Mouse (Mus musculus) testis, postnatal 14 days (tissue): Measurements from ENCODE around the gene Asic1.

ENCODE experiments used
- DNase-seq: peaks from one replicate; pipeline ENCODE4 v3.0.0; 2021; ENCODE audit warnings: low spot score

The Asic1 gene

DNA sequence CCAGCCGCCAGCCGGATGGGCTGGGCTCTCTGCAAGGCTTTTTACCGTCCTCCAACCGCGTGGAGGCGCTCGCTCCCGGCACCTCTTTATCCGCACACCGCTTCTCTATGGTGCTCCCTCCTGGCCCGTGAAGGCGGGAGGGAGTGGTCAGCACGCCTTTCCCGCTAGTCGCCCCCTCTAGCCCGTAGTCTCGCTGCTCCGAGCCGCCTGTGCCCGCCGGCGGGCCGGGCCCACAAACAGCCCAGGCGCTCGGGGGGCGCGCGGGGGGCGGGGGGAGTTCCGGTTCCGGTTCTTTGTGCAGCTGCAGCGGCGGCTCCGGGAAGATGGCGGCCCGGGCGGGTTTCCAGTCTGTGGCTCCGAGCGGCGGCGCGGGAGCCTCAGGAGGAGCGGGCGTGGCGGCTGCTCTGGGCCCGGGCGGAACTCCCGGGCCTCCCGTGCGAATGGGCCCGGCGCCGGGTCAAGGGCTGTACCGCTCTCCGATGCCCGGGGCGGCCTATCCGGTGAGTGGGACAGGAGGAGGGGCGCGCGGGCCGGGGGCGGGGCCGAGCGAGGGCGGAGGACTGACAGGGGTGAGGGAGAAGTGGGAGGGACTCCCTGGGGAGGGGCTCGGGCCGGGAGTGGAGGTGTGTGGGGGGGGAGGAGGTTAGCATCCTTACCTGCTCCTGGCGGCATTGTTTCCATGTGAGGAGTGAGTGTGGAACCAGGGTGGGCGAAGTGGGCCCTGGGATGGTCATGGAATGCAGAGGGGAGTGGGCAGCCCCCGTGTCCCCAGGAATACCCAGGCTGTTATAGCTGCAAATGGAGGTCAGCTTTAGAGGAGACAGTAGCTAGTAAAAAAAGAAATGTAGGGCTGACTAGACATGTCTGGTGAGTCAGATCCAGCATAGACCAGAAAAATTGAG, 32.1 kb downstream of the Asic1 start, which contains the start of gene Smarcd1:
Gene Smarcd1 (plus strand): TSS at position 131 of the 902 bp plus-strand sequence.
- peak; percentile 96 for DNase-seq

DNA sequence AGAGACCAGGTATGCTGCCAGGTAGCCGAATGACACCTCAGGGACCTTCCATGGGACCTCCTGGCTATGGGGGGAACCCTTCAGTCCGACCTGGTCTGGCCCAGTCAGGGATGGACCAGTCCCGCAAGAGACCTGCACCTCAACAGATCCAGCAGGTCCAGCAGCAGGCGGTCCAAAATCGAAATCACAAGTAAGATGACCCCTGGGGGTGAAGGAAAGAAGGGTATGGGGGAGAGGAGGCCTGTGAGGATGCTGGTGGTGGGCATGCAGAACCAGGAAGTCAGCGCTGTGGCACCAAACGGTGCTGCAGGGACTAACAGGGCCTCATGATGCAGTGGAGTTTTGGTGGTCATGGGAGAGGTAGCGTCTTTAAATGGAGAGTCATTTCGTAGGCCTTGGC, 32.9 kb downstream of the Asic1 start:
- no peak for DNase-seq

DNA sequence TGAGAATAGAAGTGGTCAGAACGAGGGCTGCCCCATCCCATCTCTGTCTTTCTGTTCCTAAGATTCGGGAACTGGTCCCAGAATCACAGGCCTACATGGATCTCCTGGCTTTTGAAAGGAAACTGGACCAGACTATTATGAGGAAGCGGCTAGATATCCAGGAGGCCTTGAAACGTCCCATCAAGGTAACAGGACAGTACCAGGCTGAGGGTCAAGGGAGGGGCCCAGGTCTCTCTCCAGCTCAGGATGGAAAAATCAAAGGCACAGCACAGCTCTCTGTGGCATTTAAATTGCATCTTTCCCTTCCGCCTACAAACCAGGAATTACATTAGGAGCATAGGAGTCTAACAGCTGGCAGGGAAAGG, 33.5 kb downstream of the Asic1 start:
- DNase-seq = no peak

DNA sequence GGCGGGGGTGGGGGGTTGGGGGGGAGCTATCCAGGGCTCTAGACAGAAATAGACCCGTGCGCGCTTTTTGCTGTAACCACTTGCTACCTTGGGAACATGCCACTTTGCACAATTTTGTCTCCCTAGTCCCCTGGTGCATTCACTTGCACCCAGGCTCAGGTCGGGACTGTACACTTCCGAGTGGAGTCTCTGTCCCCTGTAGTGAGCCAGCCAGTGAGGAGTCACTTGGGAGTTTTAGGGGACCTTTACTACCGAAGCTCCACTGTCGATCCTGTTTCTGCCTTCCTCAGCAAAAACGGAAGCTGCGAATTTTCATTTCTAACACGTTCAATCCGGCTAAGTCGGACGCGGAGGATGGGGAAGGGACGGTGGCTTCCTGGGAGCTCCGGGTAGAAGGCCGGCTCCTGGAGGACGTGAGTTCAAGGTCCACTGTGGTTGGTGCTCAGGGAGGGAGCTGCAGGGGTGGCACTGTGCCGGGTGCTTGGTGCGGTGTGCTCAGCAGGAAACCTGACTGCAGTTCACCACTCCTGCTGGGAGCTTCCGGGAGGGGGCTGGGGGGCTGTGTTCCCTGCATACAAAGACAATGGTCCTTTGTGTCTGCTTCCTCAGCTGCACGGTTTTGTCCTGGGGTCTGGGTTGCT, 34.0 kb downstream of the Asic1 start:
- no peak for DNase-seq

DNA sequence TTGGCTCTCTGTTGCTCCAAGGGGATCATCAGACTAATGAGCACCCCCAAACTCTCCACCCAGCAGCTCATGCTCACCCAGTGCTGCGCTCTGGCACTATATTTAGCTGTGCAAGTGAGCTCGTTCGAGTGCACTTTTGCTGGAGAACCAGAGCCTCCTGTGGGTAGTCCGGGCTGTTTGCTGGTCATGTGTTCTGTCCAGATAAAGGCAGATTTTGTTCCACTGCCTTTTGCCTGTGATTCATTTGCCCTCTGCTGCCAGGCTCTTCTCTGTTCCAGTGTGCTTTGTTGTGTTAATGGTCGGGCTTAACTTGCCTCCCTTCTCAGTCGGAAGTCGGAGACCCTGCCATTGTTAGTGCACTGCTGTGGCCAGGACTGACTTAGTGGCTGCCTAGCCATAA, 34.7 kb downstream of the Asic1 start:
- no peak for DNase-seq

DNA sequence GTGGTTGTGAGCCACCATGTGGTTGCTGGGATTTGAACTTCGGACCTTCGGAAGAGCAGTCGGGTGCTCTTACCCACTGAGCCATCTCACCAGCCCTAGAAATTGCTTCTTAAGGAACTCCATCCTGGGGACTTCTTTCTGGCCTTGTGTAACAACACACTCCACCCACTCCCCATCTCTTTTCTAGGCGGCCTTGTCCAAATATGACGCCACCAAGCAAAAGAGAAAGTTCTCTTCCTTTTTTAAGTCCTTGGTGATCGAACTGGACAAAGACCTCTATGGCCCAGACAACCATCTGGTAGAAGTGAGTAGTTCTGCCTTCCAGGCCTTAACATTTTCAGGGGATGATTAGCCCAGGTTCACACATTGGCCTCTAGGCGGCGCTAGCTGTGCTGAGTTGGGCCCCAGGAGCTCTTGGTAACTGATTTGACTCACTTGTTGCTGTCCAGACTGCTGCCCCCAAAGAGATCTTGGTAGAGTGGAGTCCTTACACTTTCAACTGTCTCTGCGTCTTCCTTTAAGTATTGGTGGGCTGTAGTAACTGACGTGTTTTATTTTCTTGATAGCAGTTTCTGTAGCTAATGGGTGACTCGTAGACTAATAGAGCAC, 35.4 kb downstream of the Asic1 start, which contains the start of gene Gm17349:
Gene Gm17349 (minus strand): TSS at position 51 of the 609 bp plus-strand sequence.
- no peak for DNase-seq

DNA sequence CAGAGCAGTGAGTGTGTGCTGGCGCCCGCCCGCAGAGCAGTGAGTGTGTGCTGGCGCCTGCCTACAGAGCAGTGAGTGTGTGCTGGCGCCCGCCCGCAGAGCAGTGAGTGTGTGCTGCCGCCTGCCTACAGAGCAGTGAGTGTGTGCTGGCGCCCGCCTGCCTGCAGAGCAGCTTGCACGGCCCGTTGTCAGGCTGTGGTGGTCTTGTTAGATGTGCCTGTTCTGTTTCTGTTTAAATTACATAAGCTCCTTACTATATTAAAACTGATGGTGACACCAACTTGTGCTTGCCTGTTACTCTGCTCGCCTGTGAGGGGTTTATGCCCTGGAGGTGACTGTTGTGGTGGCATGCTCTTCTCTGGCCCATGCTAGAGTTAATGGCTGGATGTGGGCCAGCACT, 38.0 kb downstream of the Asic1 start:
- no peak for DNase-seq

DNA sequence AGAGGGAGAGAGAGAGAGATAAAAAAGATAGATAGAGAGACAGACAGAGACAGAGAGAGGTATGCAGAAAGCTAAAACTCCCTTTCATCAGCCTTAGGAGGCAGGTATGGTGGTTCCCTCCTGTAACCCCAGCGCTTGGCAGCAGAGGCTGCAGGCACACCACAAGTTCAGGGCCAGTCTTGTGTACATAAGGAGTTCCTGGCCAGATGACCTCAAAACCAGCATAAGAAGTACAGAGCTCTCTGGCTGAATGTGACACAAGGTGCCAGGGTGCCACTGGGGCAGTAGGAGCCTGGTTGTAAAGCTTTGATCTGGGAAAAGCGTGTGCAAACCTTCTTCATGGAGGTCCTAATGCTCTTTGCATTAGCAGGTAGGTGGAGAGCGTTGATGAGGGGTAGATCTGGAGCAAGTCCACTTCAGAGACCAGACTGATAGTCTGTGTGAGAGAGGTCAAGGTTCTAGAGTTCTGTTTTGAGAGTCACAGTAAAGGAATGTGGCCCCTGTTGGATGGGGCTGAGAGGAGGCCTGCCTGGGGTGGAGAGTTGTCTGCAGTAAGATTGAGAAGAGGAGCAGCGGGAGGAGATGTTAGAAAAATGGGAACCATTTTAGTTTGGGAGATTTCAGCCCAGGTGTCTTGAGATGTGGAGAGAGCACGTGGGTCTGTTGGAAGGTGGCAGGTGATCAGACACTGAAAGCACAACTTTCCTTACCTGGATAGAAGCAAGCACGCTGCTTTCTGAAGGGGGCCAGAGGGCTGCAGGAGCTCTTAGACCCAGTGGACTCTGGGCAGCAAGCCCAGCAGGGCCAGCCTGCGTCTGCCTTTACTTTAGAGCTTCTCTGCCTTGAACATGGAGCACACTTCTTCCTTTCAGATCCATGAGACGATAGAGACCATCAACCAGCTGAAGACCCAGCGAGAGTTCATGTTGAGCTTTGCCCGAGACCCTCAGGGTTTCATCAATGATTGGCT, 40.3 kb downstream of the Asic1 start:
- no peak for DNase-seq

DNA sequence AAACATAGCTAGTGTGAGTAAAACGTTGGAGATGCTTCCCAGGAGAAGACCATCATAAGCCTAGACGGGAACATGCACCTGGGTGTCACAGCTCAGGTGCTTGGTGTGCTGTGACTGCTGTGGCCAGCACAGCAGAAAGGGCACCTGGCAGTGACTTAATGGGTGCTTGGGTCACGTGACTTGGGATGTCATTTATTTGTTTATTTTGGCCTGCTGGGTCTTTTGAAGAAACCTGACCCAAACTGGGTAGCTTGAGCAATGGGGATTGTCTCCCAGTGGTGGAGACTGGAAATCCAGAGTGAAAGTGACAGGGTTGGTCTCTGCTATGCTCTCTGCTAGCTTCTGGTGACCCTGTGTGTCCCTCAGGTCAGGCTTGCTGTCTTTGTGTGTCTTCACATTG, 41.3 kb downstream of the Asic1 start:
- no peak for DNase-seq

DNA sequence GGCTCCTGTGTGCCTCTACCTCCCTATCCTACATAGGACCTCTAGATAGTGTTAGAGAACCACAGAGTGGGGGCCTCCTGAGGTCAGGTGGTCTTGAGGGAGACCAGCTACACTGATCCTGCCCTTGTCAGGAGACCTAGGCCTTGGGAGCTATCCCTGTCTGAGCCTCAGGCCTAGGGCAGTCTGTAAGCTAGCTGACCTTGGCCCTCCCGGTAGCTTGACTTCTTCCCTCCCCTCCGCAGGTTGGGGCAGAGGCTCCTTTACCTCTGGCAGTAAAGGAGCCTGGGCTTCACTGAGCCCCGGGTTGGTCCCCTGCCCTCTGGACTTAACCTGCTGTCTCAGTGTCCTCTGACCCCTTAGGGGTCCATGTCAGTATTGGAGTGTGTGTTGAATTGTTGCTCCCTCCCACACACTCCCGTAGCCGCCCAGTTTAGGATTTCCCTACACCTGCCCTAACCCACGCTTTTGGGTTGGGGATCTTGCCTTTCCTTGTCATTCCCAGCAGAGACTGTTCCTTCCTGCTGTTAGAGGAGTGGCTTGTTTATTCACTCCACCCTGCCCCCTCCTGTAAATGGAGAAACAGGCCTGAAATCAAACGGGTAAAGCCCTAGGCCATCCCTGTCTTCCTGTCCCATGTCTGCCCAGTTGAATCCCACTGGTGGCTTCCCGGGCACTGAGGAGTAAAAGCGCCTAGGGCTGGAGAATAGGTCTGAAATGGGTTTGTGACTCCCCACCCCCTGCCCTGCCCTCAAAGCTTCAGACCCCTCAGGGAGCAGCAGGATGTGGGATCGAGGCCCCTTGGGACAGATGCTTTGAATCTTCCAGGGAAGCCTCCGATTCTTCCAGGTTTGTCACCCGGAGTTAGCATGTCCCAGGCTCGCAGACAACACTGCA, 42.7 kb downstream of the Asic1 start:
- no peak for DNase-seq

DNA sequence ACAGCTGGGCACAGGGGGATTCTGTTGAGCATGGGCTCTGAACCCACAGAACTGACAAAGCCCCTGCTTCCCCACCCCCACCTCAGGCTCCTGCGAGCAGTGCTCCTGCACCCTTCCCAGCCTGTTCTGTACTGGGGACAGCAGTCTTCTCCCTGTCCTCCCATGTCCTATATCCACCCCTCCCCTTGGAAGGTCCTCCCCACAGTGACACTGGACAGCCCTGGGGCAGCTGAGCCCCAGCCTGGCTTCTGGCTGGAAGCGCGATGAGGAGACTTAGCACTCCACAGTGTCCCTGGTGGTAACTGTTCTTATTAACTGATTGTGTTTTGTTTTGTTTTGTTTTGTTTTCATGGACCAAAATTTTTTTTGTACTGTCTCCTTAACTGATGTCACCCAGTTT, 43.4 kb downstream of the Asic1 start:
- DNase-seq = no peak

DNA sequence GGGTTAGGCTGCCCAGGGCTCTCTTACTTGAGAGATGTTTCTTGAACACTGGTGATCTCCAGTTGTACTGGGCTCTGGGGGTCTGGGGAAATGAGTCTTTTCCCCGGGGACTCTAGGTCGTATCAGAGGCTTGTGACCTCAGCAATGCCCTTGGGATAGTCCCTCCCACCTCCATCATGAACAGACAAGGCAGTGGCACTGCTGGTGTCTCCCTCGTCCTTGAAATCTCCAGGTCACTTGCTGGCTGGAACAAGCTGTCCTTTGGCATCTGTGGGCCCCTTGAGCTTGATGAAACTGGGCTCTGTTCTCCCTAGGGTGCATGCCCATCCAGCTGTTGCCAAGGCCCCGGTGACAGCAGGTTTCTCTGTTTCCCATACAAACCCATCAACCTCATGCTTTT, 44.0 kb downstream of the Asic1 start:
- DNase-seq = peak; percentile 79

DNA sequence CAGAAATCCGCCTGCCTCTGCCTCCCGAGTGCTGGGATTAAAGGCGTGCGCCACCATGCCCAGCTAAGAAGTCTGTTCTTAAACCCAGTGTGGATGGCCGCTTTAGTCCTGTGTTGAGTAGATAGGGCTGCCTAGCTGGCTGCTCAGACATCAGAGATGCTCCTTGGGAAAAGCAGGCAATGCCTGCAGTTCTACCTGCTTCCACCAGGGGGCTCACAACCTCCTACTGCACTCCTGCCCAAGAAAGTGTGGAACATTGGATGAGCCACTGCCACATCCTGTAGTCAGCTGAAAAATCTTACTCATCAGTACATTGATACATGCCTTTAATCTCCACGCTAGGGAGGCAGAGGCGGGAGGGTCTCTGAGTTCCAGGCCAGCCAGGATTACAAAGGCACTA, 44.7 kb downstream of the Asic1 start:
- peak; percentile 68 for DNase-seq

DNA sequence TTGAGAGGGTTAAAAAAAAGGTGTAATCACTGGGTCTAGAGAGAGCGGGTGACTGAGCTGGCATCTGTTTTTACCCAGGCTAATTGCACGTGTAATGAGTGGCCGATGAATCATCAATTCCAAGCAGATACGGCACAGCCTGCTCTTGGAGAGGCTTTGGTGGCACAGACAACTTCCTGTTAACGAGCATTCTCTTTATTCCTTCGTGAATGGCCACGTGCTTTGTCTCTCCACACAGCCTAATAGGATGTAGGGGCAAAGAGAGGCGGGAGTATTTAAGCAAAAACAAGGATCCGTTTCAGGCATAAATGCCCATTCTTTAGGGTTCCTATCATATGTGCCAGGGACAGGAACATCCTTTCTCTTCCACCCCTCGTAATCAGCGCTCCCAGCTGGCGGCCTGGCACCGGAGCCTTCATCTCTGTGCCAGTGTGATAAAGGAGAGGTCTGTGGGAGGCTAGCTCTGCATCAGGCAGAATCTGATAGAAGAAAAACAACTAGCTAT, 45.2 kb downstream of the Asic1 start:
- DNase-seq = peak; percentile 73

DNA sequence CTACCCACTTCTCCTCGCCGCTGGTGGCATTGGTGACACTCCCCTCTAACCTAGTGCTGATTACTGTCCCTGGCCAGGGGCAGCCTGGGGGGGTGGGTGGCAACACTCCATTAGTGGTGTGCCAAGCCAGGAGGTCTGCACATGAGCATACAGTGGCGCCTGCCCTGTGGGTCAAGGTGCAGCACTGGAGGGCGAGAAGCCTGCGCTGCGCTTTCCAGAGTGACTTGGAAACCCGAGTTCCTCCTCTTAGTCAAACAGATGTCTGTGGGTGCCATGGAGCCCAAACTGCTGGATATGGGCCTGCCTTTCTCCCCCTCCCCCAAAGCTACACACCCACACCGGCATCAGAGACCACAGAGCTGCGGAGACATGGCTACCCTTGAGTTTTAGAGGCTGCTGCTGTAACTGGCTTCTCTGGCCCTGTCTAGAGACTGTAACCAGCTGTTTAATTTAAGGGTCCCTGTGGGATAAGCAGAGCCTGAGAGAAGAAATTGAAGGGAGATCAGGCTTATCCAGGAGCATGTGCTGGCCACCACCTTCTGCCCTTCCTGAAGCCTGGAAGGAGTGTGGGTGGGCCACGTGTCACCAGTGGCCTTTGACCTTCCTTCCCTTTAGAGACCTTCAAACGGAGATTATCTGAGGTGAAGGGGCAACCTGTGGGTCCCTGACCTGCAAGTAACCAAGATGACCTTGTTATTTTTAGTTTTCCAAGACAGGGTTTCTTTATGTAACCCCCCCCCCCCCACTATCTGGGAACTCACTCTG, 46.0 kb downstream of the Asic1 start:
- DNase-seq = no peak

DNA sequence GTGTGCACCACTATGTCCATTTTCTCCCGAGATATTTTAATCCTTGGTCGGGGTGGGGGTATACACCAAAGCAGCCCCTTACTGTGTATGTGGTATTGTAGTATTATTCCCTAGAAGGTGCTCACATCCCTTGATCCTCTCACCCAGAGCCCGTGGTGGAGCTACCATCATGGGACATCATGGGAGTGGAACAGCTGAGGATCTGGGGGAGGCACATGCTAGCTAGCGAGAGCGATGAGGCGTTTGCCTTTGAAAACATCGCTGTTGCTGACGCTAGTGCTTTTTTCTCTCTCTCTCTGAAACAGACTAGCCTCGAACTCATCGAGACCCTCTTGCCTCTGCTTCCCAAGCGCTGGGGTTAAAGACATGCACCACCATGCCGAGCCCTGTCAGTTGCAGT, 46.6 kb downstream of the Asic1 start:
- DNase-seq = no peak

DNA sequence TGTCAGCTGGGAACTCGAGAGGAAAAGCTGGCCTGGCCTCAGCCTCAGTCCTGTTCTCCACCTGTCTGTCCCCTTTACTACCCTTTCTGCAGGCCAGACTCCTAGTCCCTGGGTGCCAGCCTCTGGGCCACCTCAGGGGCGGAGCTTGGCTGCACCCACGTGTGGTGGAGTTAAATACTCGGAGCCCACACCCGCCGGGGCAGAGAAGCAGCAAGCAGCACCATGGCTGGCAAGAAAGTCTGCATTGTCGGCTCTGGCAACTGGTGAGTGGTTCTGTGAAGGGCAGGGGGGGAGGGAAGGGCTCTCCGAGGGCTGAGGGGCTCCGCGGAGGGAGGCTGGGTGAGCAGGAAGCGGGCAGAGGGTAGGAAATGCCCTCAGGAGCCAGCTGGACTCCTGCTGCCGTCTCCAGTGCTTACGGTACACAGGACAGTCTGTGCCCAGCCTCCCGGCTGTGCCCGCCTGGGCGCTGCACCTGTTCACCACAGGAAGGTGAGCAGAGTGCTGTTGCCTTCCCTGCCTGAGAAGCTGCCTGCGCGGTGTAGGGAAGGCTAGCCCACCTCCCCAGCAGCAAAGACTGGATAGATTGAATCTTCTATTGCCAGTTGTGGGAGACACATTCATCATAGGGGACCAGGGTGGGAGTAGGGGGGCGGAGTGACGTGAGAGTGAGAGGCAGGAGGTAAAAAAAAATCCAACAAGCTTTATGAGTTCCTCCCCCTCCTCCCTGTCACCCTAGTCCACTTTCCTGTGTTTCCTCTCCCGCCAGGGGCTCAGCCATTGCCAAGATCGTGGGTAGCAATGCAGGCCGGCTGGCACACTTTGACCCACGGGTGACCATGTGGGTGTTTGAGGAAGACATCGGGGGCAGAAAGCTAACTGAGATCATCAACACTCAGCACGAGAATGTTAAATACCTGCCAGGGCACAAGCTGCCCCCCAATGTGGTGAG, 47.5 kb downstream of the Asic1 start, which contains the start of gene Gpd1:
Gene Gpd1 (plus strand): TSS at position 130 of the 949 bp plus-strand sequence.
- no peak for DNase-seq

DNA sequence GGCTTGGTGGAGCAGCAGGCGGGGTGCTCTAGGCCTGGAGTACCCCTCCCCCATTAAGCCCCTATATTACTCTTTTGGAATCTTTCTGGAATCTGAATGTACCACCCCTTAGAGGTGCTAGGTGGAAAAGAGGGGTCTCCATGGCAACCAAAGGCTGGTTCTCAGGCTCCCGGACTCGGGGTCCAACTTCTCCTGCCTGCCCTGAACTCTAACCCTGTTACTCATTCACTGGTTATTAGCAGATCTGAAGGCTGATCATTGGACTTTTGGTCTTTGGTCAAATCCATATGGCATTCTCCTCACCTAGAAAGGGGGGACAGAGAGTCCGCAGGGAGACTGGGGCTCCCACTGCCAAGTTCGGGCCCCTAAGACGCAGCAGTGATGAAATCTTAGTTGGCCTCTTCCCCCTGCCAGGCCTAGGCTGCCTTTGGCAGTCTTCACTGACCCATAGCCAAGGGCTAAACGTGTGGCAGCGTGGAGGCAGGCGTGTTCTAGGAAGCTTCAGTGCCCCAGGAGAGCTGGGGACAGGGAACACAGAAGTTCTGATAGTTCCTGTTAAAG, 48.4 kb downstream of the Asic1 start:
- no peak for DNase-seq
